Mouse (Mus musculus): ENCODE measurements around the gene A030005L19Rik. TPM values are rescaled to one million over a fixed set of nuclear protein-coding genes. Genes with fewer than 3 reads are reported as not detected.

Gene A030005L19Rik
- polyA plus RNA-seq, 1 experiment from 2014 or later = 0.17 TPM

GRCm38 (mm10) chr1:82959870-82960385 is 46.8 kb downstream of the A030005L19Rik start, which contains the start of gene Gm47955:
Gene Gm47955, plus strand, starts transcription at chr1:82960286.
- ATAC-seq (ENCODE audit: insufficient read depth, low FRiP score) = no peak
- WGBS = 83% methylated on average over 11 of the region's 11 CpGs

More at GRCm38 (mm10) chr1:82959870-82960385, 46.8 kb downstream of the A030005L19Rik start, which contains the start of gene Gm47955:
- Histone ChIP-seq H3K27ac (ENCODE audit: low read length) (no peak within 1 kb of the TSS), H3K9ac (ENCODE audit: low read length) (no peak within 1 kb of the TSS), H3K27me3 (ENCODE audit: control insufficient read depth, insufficient read depth, low read length) (no peaks in the 10 kb centered on the region), H3K4me1 (ENCODE audit: control insufficient read depth, insufficient read depth, low read length) (no peaks in the 10 kb centered on the region), H3K4me2 (ENCODE audit: low read depth, low read length) (no peak within 1 kb of the TSS), H3K9me3 (replicated peaks; ENCODE audit: control insufficient read depth, low read length) (no peaks in the 10 kb centered on the region), H3K4me3 (replicated peaks; ENCODE audit: low read length) (no peak within 1 kb of the TSS), H3K36me3 (ENCODE audit: control insufficient read depth, insufficient read depth, low read length) (no peaks in the 10 kb centered on the region)

Other genes with a start within 250 kb of the A030005L19Rik start
- 170 and 177 TPM in 2 replicates for gene Mff, start 188.4 kb upstream of the A030005L19Rik start, polyA plus RNA-seq (2015; fragmentation: Nextera tagmentation; extraction: Ambion mirVana)
- gene Tm4sf20, start 144.9 kb upstream of the A030005L19Rik start, polyA plus RNA-seq (2015; fragmentation: Nextera tagmentation; extraction: Ambion mirVana) = 19.1 and 21.3 TPM in 2 replicates
- gene Gm47791, start 142.1 kb upstream of the A030005L19Rik start, polyA plus RNA-seq (2015; fragmentation: Nextera tagmentation; extraction: Ambion mirVana) = not detected in 2 replicates
- gene Agfg1, start 73.8 kb upstream of the A030005L19Rik start, polyA plus RNA-seq (2015; fragmentation: Nextera tagmentation; extraction: Ambion mirVana) = 17.0 and 21.6 TPM in 2 replicates
- gene A030014E15Rik, start 11.6 kb downstream of the A030005L19Rik start, polyA plus RNA-seq (2015; fragmentation: Nextera tagmentation; extraction: Ambion mirVana) = not detected in 2 replicates
- not detected in 2 replicates for gene Gm6217, start 18.1 kb downstream of the A030005L19Rik start, polyA plus RNA-seq (2015; fragmentation: Nextera tagmentation; extraction: Ambion mirVana)
- not detected in 2 replicates for gene A030003K21Rik, start 30.1 kb downstream of the A030005L19Rik start, polyA plus RNA-seq (2015; fragmentation: Nextera tagmentation; extraction: Ambion mirVana)
- not detected in 2 replicates for gene Gm7544, start 42.7 kb downstream of the A030005L19Rik start, polyA plus RNA-seq (2015; fragmentation: Nextera tagmentation; extraction: Ambion mirVana)
- not detected in 2 replicates for gene Gm47955, start 47.0 kb downstream of the A030005L19Rik start, polyA plus RNA-seq (2015; fragmentation: Nextera tagmentation; extraction: Ambion mirVana)
- gene Gm47959, start 87.2 kb downstream of the A030005L19Rik start, polyA plus RNA-seq (2015; fragmentation: Nextera tagmentation; extraction: Ambion mirVana) = not detected in 2 replicates
- 0.54 and 0.88 TPM in 2 replicates for gene Slc19a3, start 125.1 kb downstream of the A030005L19Rik start, polyA plus RNA-seq (2015; fragmentation: Nextera tagmentation; extraction: Ambion mirVana)
- not detected in 2 replicates for gene Krtap28-10, start 129.2 kb downstream of the A030005L19Rik start, polyA plus RNA-seq (2015; fragmentation: Nextera tagmentation; extraction: Ambion mirVana)
- gene Gm47969, start 131.6 kb downstream of the A030005L19Rik start, polyA plus RNA-seq (2015; fragmentation: Nextera tagmentation; extraction: Ambion mirVana) = not detected in 2 replicates
- gene A030005K14Rik, start 146.1 kb downstream of the A030005L19Rik start, polyA plus RNA-seq (2015; fragmentation: Nextera tagmentation; extraction: Ambion mirVana) = not detected in 2 replicates
- not detected in 2 replicates for gene Krtap28-13, start 147.6 kb downstream of the A030005L19Rik start, polyA plus RNA-seq (2015; fragmentation: Nextera tagmentation; extraction: Ambion mirVana)
- gene Ccl20, start 203.4 kb downstream of the A030005L19Rik start, polyA plus RNA-seq (2015; fragmentation: Nextera tagmentation; extraction: Ambion mirVana) = 7.6 and 7.9 TPM in 2 replicates
- gene Daw1, start 246.4 kb downstream of the A030005L19Rik start, polyA plus RNA-seq (2015; fragmentation: Nextera tagmentation; extraction: Ambion mirVana) = 0.22 TPM in 1 of 2 replicates, not detected in the other

Measured in stomach, embryonic 16.5 days (tissue).